ENCODE assay signal across 19 mouse cellular contexts in genomic region chr7:139840443-139841168, GRCm38 (mm10). TPM values are rescaled to one million over a fixed set of nuclear protein-coding genes. Genes with fewer than 3 reads are reported as not detected.
"Had no signal": no experiment of that assay in that cellular context is flagged by ENCODE, and none has a peak within 500 bp of the region (broad histone marks: within the 10 kb centered on the region; RNA-seq: fewer than 3 reads in every experiment).

No protein-coding gene starts in this region.

- H3K4me2 ChIP-seq: kidney, embryonic 15.5 days; limb, embryonic 12.5 days; limb, embryonic 15.5 days; liver, embryonic 11.5 days; lung, embryonic 14.5 days; midbrain, embryonic 12.5 days; midbrain, embryonic 15.5 days; neural tube, embryonic 13.5 days had no signal

- H3K27ac ChIP-seq: kidney, embryonic 15.5 days; limb, embryonic 12.5 days; limb, embryonic 15.5 days; liver, embryonic 14.5 days; macrophage; midbrain, embryonic 12.5 days; midbrain, embryonic 15.5 days; neural tube, embryonic 13.5 days had no signal

- H3K27me3 ChIP-seq: midbrain, embryonic 15.5 days; neural tube, embryonic 13.5 days had no signal

- H3K36me3 ChIP-seq: kidney, embryonic 15.5 days; limb, embryonic 12.5 days; limb, embryonic 15.5 days; midbrain, embryonic 15.5 days had no signal

- H3K9me3 ChIP-seq: kidney, embryonic 15.5 days; limb, embryonic 12.5 days; limb, embryonic 15.5 days; midbrain, embryonic 12.5 days; midbrain, embryonic 15.5 days had no signal

- H3K9ac ChIP-seq: kidney, embryonic 15.5 days; limb, embryonic 12.5 days; limb, embryonic 15.5 days; liver, embryonic 14.5 days; liver, postnatal 0 days; lung, embryonic 14.5 days; midbrain, embryonic 12.5 days; midbrain, embryonic 15.5 days; neural tube, embryonic 13.5 days had no signal

- H3K4me1 ChIP-seq: limb, embryonic 12.5 days; limb, embryonic 15.5 days had no signal

- DNase-seq: kidney, postnatal 10 days; kidney, postnatal 36 days; left cerebral cortex, postnatal 4 days; liver, postnatal 0 days; lung, embryonic 14.5 days; retina, postnatal 1 day; thymus, adult 18-20 months; thymus, postnatal 36 days had no signal

- H3K4me3 ChIP-seq: kidney, embryonic 15.5 days; limb, embryonic 12.5 days; limb, embryonic 15.5 days; midbrain, embryonic 12.5 days; midbrain, embryonic 15.5 days; neural tube, embryonic 13.5 days had no signal

RNA-seq across cellular contexts. Expression of gene Adgra1, which starts 6.6 kb away (rescaled TPM):
- total RNA-seq: megakaryocyte, adult 5-6 weeks; neutrophil, adult 5-6 weeks had no signal
- polyA plus RNA-seq: limb, embryonic 12.5 days; liver, embryonic 14.5 days; liver, postnatal 0 days; lung, embryonic 14.5 days; macrophage had no signal

RNA-seq across cellular contexts. Expression of gene Kndc1, which starts 53.9 kb away (rescaled TPM):
- total RNA-seq: neutrophil, adult 5-6 weeks had no signal
- polyA plus RNA-seq: liver, embryonic 11.5 days; liver, postnatal 0 days; macrophage had no signal
